Mouse (Mus musculus) activated CD4-positive, CD25-positive, alpha-beta regulatory T cell, adult 4 months (primary cell): ENCODE data around the gene Rps6kc1. TPM values are rescaled to one million over a fixed set of nuclear protein-coding genes. Genes with fewer than 3 reads are reported as not detected.

Experiments used
- ATAC-seq: one replicate; pipeline ENCODE4 v1.8.0; 2017
- polyA plus RNA-seq, 2 experiments: library from polyadenylated mRNA; unstranded; fragments of 100-300 nt; shearing (Covaris generic); gene quantifications; one replicate each; pipeline ENCODE4 v1.2.1; 2017

The Rps6kc1 gene
- polyA plus RNA-seq, 2 experiments from 2014 or later, result 7.2 to 8.0 TPM

DNA sequence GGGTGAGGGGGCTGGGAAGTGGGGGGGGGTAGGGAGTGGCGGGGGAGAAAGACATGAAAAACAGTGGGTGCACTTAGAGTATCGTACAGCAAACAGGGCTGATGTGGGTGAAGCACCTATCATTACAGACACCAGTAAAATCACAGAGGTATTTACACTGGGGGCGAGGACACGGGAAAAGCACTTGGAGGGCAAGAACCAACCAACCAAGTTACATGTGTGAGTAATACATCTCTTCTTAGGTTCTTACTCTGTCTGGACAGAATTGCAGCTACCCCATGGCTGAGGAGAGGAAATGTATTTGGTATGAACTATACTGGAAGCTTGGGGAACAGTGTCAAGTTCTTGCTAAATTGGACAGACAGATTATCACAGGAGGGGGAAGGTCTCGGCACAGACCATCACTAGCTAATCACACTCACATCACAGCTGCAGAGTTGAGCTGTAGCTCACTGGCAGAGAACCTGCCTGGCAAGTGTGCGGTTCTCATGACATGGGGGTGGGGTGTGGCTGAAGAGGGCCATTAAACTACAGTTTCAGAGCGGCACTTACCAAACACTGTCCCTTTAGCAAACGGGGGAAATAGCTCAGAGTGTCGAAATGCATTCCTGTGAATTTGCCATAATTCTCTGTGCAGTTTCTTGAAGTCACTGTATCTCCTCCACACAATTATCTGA is 12.5 kb downstream of the Rps6kc1 start:
- no peak for ATAC-seq

DNA sequence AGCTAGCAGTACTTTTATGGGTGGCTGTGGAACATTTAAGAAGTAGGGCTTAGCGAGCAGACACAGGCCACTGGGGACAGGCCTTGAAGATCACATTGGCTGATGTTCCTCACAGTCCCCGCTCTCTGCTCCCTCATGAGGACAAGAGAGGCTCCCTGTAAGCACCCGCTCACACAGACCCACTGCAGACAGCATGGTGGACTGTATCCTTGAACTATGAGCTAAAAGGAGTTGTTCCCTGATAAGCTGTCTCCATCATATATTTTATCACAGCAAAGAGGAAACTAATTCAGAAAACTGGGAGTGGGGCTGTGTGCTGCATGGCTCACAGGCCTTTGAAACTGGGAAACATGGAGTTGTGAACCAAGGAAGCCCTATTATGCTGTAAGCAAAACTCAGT is 13.4 kb downstream of the Rps6kc1 start:
- no peak for ATAC-seq

DNA sequence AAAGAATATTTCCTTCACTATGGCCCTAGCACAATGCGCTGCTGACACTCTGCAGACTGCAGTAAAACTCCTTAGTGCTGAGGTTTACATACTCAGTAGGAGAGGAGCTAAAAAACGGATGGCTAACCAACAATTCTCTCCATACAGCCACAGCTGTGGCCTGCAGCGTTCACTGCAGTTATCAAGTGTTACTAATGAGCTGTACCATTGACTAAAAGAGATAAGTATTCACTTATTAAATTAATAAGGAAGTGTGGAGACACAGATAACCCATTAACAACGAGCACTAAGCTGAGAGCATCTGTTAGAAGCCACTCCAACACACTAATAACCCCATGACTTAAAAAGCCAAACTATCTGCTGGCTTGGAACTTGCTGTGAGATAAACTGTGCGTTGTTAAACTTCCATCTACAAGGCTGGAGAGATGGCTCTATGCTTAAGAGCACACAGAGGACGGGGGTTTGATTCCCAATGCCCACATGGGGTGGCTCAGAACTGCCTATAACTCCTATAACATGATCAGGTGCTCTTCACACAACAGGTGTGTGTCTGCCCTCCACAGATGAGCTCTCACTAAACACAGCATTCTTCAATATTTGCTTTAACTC is 17.9 kb downstream of the Rps6kc1 start:
- no peak for ATAC-seq

DNA sequence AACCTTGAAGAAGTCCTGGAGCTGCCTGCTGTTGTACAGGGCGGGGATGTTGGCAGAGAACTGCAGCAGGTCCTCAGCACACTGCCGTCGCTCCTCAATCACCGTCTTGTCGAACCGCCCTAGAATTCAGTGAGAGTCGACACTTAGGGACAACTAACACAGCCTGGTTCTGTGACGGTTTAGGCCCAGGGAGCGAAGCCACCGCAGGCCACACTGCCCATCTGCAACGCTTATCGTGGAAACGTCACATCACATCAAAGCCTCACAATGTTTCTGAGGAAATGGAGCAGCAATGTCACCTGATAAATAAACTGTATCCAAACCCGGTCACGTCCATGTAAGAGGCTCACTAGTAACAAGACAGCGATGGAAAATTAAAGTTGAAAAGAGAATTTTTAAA is 22.9 kb downstream of the Rps6kc1 start:
- ATAC-seq, result no peak

DNA sequence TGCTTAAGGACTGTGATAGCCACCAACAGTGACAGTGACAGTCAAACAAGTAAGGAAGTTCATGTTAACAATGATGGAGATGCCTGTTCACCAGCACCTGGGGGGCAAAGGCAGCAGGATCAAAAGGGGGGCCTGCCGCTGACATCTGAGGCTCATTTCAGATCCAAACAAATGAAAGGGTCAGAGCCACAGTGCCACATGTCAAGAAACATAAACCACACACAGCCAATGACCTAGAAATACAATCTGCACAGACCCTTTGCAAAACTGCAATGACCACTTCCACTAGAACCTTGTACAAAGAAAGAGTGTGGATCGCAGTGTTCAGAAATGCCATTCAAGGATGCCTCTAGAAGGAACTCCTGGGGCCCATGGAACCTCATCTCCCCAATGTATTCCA is 23.5 kb downstream of the Rps6kc1 start:
- no peak for ATAC-seq

DNA sequence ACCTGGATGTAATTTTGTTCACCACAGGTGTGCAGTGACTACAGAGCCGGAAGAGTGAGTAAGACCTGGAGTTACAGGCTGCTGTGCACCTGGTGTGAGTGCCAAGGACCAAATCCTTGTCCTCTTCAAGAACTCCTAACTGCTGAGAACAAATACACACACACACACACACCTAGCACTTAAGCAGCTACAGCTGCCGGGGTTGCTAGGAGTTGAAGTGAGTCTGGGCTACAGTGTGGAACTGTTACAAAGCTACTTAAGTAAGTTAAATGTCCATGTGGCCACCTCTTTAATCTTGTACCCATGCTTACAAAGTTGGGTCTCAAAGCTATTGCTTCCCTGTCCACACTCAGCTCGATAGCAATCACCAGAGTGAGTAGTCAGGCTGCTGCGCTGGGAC is 25.6 kb downstream of the Rps6kc1 start:
- no peak for ATAC-seq

DNA sequence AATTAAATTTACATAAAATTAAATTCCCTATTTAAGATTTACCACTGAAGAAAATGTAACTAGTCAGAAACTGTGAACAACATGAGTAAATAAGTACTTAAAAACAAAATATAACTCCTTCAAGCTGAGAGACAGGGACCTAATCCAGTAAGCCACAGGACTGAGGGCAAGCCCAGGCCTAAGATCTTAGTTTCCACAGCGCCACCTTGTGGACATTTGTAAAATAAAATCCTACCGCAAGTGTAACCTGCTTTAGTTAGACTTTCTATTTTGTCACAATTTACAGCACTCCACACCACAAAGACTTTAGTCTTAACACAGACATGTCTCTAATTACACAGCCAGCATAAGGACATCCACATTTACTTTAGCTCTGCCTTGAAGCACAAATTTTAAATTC is 30.1 kb downstream of the Rps6kc1 start:
- peak; percentile 81 for ATAC-seq

DNA sequence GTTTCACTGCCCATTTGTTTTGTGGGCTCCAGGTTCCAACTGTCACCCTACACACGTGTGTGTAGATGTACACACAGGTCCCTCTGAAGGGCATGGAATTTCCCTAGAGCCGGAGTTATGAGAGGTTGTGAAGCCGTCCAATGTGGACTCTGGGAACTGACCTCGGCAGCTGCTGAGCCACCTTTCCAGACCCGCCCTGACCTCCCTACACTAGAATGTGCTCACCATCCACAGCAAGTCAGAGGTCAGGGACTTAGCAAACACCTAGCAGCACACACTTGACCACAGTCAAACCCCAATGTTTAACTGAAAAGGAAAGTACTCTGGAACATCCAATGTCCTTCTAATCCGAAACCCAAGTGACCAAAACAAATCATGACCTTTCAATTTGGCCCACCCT is 30.9 kb downstream of the Rps6kc1 start:
- ATAC-seq, result no peak

DNA sequence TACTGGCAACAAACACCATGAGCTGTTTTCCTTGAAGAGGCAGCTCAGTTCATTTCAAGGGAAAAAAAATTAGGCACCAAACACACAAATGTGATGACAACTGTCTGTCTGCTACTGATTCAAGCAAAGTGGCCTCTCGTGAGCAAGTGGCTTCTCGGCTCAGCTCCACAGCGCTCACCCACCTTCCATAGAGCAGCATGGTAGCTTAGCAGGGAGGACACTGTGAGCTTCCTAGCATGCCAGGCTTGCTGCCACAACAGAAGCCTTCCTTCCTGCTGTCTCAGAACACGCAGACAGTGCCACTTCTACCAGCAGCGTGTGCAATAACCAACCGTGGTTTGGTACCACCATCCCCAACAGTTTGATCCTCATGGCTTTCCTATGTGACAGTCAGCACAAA is 35.8 kb downstream of the Rps6kc1 start:
- ATAC-seq, result no peak

DNA sequence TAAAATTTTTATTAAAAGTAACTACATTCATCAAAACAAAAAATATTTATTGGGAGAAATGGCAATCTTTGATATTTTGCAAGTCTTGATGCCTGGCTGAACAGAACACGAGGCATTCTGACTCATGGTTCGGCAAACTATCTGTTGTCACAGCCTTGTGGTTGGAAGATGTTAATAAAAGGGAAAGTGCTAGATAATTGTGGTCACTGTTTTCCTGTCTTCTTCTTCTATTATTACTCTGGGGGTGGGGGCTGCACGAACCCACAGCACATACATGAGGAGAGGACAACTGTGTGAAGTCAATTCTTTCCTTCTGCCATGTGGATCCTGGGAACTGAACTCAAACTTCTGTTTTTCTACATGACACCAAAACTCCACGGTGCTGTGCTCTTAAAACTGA is 36.5 kb downstream of the Rps6kc1 start:
- ATAC-seq, result peak; percentile 49

DNA sequence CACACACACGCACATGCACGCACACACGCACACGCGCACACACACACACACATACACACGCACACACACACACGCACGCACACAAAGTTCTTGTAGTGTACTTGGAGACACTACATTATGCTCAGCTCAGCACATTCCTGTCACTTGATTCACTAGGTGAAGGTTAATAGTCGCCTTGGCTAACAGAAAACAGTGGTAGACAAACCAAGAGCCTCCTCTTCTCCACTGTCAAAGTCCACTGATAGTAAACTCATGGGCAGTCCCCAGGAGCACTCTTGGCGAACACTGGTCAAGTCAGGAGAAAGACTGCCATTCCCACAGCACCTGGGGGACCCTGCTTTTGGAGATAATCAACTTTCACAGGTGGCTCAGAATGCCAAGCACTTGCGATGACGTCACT is 40.5 kb downstream of the Rps6kc1 start:
- no peak for ATAC-seq

DNA sequence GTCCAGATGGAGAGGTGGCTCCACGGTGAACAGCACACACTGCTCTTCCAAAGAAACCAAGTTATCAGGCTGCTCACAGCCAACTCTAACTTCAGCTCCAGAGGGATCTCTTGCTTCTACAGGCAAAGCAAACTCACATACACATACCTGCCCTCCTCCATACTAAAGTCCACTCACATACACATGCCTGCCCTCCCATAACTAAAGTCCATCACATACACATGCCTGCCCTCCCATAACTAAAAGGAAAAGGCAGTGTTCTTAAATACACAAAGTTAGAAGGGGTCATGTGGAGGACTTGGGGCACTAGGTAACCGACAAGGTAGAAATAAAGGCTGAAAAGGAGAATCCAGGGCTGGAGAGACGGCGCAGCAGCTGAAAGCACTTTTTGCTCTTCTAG is 41.6 kb downstream of the Rps6kc1 start:
- ATAC-seq, result no peak

DNA sequence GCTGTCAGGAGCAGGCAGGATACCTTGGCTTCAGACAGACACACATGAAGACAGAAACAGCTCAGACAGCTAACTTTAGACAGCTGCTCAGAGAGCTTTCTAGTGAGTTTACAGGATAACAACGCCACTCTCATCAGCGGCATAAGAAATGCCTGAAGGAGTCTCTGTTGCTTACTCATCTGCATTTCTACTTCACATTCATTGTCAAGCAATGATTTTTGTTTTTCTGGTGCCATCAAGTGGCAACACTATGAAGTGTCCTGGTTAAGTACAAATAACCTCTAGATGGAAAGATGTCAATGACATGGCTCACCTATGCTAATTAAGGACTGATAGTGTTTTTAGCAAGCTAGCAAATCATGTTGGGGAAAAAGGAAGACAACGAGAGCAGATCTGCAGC is 42.8 kb downstream of the Rps6kc1 start:
- ATAC-seq, result no peak

DNA sequence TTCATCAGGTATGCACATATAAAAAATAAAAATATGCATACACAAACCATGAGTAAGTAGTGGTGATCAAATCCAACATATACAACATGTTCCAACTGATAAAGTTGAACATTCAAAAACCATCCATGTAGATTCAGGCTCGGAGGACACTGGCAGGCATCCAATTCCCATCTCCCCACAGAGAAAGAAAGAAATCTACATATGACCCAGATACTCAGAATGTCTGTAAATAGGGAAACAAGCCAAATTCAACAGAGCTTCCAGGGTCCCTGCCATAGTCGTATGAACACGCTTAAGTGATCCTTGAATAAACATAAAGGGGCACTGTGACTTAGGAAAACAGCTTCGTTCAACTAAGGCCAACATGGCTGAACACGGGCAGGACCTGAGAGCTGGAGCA is 49.9 kb downstream of the Rps6kc1 start:
- ATAC-seq, result no peak

DNA sequence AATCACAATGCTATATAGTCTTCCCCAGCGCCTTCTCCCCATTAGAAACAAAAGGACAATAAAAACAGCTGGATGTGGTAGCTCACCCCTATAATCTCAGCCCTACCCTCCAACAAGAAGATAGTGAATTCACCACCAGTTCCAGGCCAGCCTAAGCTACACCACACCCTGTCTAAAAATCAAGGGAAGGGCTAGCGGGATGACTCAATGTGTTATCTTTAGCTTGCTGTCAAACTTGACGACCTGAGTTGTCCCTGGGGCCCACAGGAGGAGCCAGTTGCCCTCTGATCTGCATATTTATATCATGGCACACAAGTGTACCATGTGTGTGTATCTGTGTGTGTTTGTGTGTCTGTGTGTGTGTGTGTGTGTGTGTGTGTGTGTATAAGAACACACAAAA is 57.1 kb downstream of the Rps6kc1 start:
- ATAC-seq, result no peak

DNA sequence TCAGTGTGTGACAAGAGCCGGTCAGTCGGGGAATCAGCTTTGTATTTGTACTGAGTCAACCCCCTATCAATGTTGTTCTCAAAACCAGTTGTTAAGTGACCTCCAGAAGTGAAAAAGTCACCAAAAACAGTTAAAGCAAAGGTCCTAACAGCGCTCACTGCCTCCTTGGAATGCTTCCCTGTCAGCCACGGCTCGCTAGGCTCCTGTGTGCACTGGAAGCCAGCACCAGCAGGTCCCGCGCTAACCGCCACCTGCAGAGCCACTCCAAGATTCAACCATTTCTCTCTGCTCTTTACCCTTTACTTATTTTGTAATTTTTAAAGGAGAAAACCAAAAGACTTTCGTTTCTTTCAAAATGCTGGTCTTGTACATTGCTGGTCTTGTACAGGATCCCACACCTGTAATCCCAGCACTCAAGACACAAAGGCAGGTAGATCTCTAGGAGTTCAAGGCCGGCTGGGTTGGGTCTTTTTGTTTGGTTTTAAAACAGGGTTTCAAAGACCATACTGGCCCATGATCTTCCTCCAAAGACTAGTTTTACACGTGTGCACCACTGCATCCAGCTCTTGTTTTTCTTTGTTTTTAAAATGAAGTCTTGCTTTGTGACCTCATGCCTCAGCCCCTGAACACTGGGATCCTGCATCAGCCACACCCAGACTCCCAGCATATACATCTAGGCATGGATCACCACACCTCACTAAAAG is 62.3 kb downstream of the Rps6kc1 start:
- ATAC-seq, result no peak

DNA sequence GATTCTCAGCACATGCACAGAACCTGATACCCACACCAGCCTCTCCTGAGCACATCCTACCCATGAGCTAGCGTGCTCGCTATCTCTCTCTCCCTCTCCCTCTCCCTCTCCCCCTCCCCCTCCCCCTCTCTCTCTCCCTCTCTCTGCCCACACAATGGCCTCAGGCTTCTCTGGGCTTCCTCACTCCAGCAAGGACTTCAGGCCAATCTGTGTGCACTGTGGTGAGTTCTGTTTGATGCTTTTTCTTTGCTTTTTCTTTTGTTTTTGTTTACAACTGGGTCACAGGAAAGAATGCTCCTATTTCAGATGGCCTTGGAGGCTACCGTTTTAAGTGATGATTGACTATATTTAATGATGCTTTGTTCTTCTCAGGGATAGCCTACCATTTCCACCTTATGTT is 62.9 kb downstream of the Rps6kc1 start:
- no peak for ATAC-seq

DNA sequence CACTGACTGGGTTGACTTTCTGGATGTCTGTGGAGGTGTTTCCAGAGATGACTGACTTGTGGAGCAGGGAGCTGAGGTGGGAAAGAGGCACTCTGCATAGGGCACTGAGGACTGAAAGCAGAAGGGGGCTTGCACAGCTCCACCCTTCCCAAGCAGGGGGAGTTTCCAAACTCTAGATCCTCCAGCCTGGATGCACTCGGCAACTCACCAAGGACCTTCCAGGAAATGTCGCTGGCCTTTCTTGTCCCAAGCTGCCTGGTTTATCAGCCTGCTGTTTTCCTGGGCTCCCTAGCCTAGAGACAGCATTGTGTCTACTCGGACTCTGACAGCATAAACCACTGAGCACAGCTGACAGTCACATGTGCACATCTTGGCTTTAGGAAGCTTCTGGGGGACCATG is 64.6 kb downstream of the Rps6kc1 start:
- no peak for ATAC-seq

DNA sequence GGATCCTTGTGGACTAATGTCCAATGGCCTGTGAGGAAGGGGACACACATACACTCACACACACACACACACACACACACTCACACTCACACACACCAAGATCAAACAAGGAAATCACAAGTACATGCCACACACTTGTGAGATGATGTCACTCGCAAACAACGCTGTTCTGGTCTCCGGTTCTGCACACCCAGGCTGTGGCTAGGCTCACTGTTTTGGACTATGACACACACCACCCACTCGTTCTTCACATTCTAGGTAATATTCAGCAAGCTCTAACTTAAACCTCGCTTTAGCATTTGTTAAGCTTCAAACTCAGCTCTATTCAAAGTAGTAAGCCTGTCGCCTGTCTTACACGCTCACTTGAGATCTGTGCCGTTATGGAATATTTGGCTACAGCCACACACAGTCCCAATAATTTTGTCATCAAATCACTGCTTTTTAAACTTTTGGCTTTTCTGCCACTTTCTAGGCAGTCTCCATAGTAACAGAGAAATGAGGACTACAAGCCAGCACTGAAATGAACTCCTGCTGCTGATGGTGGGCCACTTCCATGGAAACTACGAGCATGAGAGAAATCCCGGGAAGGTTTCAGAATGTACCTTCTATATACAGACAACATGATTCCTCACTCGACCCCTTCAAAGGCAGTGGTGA is 65.4 kb downstream of the Rps6kc1 start:
- ATAC-seq, result no peak

DNA sequence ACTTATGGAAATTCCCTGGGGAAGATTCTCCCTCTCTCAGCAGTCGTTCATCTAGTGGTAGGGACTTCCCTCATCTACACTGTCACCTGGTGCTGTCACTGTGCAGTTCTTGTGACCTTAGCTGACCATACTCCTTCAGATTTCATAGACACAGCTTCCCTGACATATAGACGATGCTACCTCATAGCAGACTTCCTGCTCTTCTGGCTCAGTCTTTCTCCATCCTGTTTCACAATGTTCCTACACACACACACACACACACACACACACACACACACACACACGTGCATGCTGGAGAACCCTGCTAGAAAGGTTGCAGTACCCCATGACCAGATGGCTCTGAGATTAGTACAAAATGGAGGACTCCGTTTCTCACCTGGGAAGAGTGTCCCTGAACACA is 66.2 kb downstream of the Rps6kc1 start:
- no peak for ATAC-seq

DNA sequence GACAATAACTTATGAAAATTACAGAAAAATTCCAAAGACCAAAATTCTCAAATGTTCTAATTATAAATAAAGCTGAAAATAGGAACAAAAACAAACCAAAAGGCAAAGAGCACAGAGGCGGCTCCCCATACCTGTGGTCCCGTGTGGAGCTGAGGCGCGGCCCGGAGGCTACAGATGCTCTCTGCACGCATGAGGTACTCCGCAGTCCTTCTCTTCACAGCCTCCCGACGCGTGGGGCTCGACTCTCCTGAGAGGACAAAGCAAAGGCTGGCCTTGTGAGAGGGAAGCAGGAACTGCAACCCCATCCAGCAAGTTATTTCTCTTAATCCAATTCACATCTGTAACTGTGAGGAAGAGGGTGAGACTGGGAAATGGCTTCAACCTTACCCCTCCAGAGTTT is 67.2 kb downstream of the Rps6kc1 start:
- no peak for ATAC-seq

DNA sequence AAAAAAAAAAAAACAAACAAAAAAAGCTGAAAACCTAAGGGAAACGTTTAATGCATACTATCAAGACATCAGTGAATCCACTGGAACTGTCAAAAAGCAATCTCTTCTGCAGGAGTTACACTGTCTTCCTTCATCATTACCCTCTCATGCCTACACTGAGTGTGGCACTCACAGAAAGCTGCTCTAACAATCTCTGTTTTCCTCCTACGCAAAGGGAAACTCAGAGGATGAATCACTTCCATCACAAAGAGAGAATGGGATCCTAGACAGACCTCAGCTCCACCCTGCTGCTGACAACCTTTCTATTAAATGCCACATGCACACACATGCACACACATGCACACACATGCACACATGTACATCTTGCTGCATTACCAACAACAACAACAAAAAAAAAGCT is 75.5 kb downstream of the Rps6kc1 start:
- no peak for ATAC-seq

DNA sequence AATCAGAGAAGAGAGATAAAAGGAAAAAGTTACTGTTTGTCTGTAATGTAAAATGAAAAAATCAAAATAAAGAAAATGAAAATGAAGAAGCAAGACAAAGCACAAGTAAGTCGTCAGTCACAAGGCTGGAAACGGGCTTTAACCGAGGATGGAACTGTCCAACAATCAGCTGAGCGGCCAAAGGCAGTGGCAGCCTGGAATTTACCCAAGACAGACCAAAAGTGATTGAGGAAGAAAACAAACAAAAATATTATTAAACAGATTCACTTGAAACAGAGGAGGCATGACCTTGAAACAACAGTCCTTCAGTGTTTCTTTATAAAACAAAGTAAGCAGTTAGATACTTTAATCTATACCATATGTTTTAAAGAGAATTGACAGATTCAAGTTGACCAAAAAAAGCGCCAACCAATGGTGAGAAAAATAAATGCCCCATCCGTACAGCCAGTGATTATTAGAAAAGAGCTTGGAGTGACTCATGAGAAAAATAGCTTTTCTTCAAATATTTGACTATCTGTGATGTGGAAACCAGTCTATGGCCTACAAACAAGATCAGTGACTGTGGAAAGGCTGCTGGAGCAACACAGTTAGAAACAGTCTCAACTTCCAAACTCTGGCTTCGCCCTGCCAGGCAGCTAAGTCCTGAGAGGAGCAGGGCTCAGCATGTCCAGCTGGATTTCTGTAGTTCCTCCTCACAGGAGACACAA is 77.2 kb downstream of the Rps6kc1 start:
- ATAC-seq, result no peak
